9 mouse cellular contexts compared by ENCODE assay signal in genomic region chr2:109694116-109694837, GRCm38 (mm10). TPM values are rescaled to one million over a fixed set of nuclear protein-coding genes. Genes with fewer than 3 reads are reported as not detected.
DNase-seq lines count a peak whose midpoint lies in the region; ATAC-seq and TF ChIP-seq lines count a peak whose summit lies in the region.
"Had no signal": no experiment of that assay in that cellular context is flagged by ENCODE, and none has a peak within 500 bp of the region (broad histone marks: within the 10 kb centered on the region; RNA-seq: fewer than 3 reads in every experiment).

No protein-coding gene starts in this region.

- no peak for TF ChIP-seq CTCF in thymus, adult 2 months (IDR thresholded peaks at IDR 0.05; ENCODE audit: borderline replicate concordance, control insufficient read depth, extremely low read depth, insufficient read depth, low read length, poor library complexity)

- peaks cover 61% of the 10 kb centered on the region for H3K27me3 ChIP-seq in heart, embryonic 13.5 days (replicated peaks)
- peaks cover 78% of the 10 kb centered on the region for H3K27me3 ChIP-seq in forebrain, embryonic 10.5 days (ENCODE audit: poor library complexity, severe bottlenecking)
- peaks cover 32% of the 10 kb centered on the region for H3K27me3 ChIP-seq in liver, embryonic 11.5 days (replicated peaks; ENCODE audit: control insufficient read depth, insufficient read depth, low read length)
- peaks cover 13% of the 10 kb centered on the region for H3K27me3 ChIP-seq in stomach, embryonic 15.5 days (replicated peaks)
- no peaks in the 10 kb centered on the region; the same call in 1 of the 2 replicates for H3K27me3 ChIP-seq in thymus, adult 2 months (ENCODE audit: control insufficient read depth, insufficient read depth, low read length)

- no peak for ATAC-seq in heart, embryonic 13.5 days (ENCODE audit: extremely low read depth, insufficient number of reproducible peaks, low FRiP score, low TSS enrichment)
- peak; percentile 22; the same call in 1 of the 2 replicates for ATAC-seq in liver, embryonic 11.5 days (replicated peaks; ENCODE audit: low FRiP score)
- no peak for ATAC-seq in stomach, embryonic 15.5 days (ENCODE audit: insufficient read depth, low FRiP score, low read depth)

- peaks cover 28% of the 10 kb centered on the region for H3K4me1 ChIP-seq in heart, embryonic 13.5 days
- peaks cover 59% of the 10 kb centered on the region for H3K4me1 ChIP-seq in forebrain, embryonic 10.5 days
- no peaks in the 10 kb centered on the region for H3K4me1 ChIP-seq in liver, embryonic 11.5 days (replicated peaks; ENCODE audit: control insufficient read depth, insufficient read depth, low read length)
- 0 out of 2 replicates have a peak, but pooled peaks cover 4% of the 10 kb centered on the region for H3K4me1 ChIP-seq in stomach, embryonic 15.5 days
- H3K4me1 ChIP-seq in thymus, adult 2 months (replicated peaks; ENCODE audit: control insufficient read depth, insufficient read depth, low read length), result no peaks in the 10 kb centered on the region

- no peaks in the 10 kb centered on the region for H3K9me3 ChIP-seq in heart, embryonic 13.5 days
- no peaks in the 10 kb centered on the region for H3K9me3 ChIP-seq in forebrain, embryonic 10.5 days
- H3K9me3 ChIP-seq in liver, embryonic 11.5 days (ENCODE audit: control insufficient read depth, low read length), result no peaks in the 10 kb centered on the region
- no peaks in the 10 kb centered on the region for H3K9me3 ChIP-seq in stomach, embryonic 15.5 days

- no peak for DNase-seq in heart, adult 18-20 months
- DNase-seq in NIH3T3 (ENCODE audit: low read depth), result peak; percentile 45
- DNase-seq in forebrain, embryonic 10.5 days (ENCODE audit: extremely low spot score, low spot score), result peak; percentile 30
- DNase-seq in liver, embryonic 11.5 days (ENCODE audit: low spot score), result peak; percentile 41
- DNase-seq in spleen, adult 18-20 months, result no peak
- DNase-seq in thymus, adult 2 months, result no peak

- WGBS in heart, embryonic 13.5 days, result under 1% methylated on average over 26 of the region's 26 CpGs
- WGBS in forebrain, embryonic 10.5 days, result under 1% methylated on average over 26 of the region's 26 CpGs
- WGBS in liver, embryonic 11.5 days, result 3% methylated on average over 26 of the region's 26 CpGs
- under 1% methylated on average over 26 of the region's 26 CpGs for WGBS in stomach, embryonic 15.5 days
- WGBS in thymus, adult 2 months, result 6% methylated on average over 26 of the region's 26 CpGs

- peak overlapping the region; percentile 65 for H3K4me3 ChIP-seq in heart, embryonic 13.5 days
- peak overlapping the region; percentile 67 for H3K4me3 ChIP-seq in forebrain, embryonic 10.5 days
- H3K4me3 ChIP-seq in liver, embryonic 11.5 days (ENCODE audit: low read depth, low read length), result peak overlapping the region; percentile 54
- peak overlapping the region; percentile 57 for H3K4me3 ChIP-seq in stomach, embryonic 15.5 days (replicated peaks)
- no peak overlapping the region for H3K4me3 ChIP-seq in thymus, adult 2 months (ENCODE audit: control insufficient read depth, insufficient read depth, low read length)

- H3K9ac ChIP-seq in heart, embryonic 13.5 days, result peak overlapping the region; percentile 76
- no peak overlapping the region for H3K9ac ChIP-seq in liver, embryonic 11.5 days (ENCODE audit: low read depth, low read length)
- 0 out of 2 replicates have a peak overlapping the region, but pooled peaks have one; percentile 32 for H3K9ac ChIP-seq in stomach, embryonic 15.5 days

- H3K27ac ChIP-seq in heart, embryonic 13.5 days (replicated peaks), result no peak overlapping the region
- peak overlapping the region; percentile 79 for H3K27ac ChIP-seq in forebrain, embryonic 10.5 days
- no peak overlapping the region for H3K27ac ChIP-seq in liver, embryonic 11.5 days (ENCODE audit: low read depth, low read length)
- no peak overlapping the region for H3K27ac ChIP-seq in stomach, embryonic 15.5 days
- no peak overlapping the region for H3K27ac ChIP-seq in thymus, adult 2 months (ENCODE audit: control insufficient read depth, insufficient read depth, low read length)

- TF ChIP-seq POLR2A in thymus, adult 2 months (IDR thresholded peaks at IDR 0.05; ENCODE audit: control insufficient read depth, extremely low read depth, insufficient read depth, low read length, poor library complexity), result no peak

- no peaks in the 10 kb centered on the region for H3K36me3 ChIP-seq in heart, embryonic 13.5 days
- no peaks in the 10 kb centered on the region for H3K36me3 ChIP-seq in forebrain, embryonic 10.5 days (replicated peaks)
- H3K36me3 ChIP-seq in liver, embryonic 11.5 days (ENCODE audit: control insufficient read depth, insufficient read depth, low read length), result no peaks in the 10 kb centered on the region
- no peaks in the 10 kb centered on the region for H3K36me3 ChIP-seq in stomach, embryonic 15.5 days
- no peaks in the 10 kb centered on the region for H3K36me3 ChIP-seq in thymus, adult 2 months (ENCODE audit: control insufficient read depth, insufficient read depth, low read length)

- peak overlapping the region; percentile 94 for H3K4me2 ChIP-seq in heart, embryonic 13.5 days
- H3K4me2 ChIP-seq in liver, embryonic 11.5 days, result peak overlapping the region; percentile 72
- H3K4me2 ChIP-seq in stomach, embryonic 15.5 days, result peak overlapping the region; percentile 88

RNA-seq across cellular contexts. Expression of gene Bdnf, which starts 19.8 kb away (rescaled TPM):
- polyA plus RNA-seq in heart, embryonic 13.5 days (2015; fragmentation: Nextera tagmentation; extraction: Ambion mirVana), result 0.75 and 0.78 TPM in 2 replicates
- total RNA-seq in heart, adult 18-20 months (2021), result 1 to 10 TPM; 3.2 to 4.1 TPM
- 1.9 TPM in 2 replicates for polyA plus RNA-seq in forebrain, embryonic 10.5 days (2016; fragmentation: Nextera tagmentation; extraction: Ambion mirVana)
- polyA plus RNA-seq in liver, embryonic 11.5 days (2014; fragmentation: Nextera tagmentation; extraction: Ambion mirVana), result 0.74 and 0.87 TPM in 2 replicates
- polyA plus RNA-seq in stomach, embryonic 15.5 days (2015; fragmentation: Nextera tagmentation; extraction: Ambion mirVana), result 2.3 and 2.4 TPM in 2 replicates
- polyA plus RNA-seq in thymus, adult 2 months (2012; rRNA removed), result 0.17 and 0.24 TPM in 2 replicates
- total RNA-seq: MEL had no signal

Comparison
In these comparisons a context has a peak if more than half of its experiments do, and no peak if none do; other contexts are left out.
1. DNase-seq: peak in NIH3T3 (single experiment), forebrain, embryonic 10.5 days (single experiment) and liver, embryonic 11.5 days (single experiment); none in heart, adult 18-20 months (0 of 2), spleen, adult 18-20 months (0 of 2) and thymus, adult 2 months (single experiment).
2. Peak in every context shown above with its lines, with median percentiles within 50 percentile points of each other: H3K4me2 ChIP-seq.